Mouse (Mus musculus): ENCODE measurements around the gene Tulp2.

Tulp2 gene

DNA sequence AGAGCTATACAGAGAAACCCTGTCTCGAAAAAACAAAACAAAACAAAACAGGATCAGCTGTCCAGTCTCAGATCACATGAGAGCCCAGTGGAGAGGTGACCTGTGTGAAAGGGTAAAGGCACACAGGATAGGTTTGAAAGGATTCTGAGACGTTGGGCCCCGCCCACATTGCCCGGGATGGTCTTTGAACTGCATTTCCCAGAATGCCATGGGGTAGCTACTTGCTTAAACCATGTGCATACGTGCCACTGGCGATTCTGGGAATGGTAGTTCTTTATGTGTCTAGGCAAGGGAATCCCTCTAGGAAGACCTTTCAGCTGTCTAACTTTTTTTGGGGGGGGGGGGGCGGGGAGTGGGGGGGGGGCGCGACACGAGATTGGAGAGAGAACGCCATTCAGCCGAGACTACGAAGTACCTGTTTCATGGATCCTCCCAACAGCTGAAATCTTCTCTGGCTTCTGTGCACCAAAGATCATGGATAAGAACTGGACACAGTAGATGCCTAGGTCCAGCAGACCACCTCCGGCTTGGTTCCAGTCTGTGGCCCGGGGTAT, at the start of gene Tulp2:
TSS of gene Tulp2 (plus strand) at position 504 of the 554 bp plus-strand sequence.
- DNase-seq (ENCODE audit: low spot score in 2 of 2) = peak; percentile 60 to 71

DNA sequence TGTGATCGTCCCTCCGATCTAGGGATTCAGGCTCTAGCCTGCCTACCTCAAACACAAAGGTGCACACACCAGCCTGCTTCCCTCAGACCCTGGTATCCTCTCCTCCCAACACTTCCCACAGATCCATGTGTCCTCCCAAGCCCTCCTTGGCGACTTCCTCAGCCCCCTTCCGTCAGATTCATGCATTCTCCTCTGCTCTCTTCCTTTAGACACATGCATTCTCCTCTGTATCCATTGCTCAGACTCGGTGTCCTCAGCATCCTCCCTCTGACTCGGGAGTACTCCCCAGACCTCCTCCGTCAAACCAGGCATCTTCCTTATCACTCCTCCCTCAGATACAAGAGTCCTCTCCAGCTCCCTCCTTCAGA, 47.9 kb upstream of the Tulp2 start:
- DNase-seq (ENCODE audit: low spot score in 2 of 2) = no peak

DNA sequence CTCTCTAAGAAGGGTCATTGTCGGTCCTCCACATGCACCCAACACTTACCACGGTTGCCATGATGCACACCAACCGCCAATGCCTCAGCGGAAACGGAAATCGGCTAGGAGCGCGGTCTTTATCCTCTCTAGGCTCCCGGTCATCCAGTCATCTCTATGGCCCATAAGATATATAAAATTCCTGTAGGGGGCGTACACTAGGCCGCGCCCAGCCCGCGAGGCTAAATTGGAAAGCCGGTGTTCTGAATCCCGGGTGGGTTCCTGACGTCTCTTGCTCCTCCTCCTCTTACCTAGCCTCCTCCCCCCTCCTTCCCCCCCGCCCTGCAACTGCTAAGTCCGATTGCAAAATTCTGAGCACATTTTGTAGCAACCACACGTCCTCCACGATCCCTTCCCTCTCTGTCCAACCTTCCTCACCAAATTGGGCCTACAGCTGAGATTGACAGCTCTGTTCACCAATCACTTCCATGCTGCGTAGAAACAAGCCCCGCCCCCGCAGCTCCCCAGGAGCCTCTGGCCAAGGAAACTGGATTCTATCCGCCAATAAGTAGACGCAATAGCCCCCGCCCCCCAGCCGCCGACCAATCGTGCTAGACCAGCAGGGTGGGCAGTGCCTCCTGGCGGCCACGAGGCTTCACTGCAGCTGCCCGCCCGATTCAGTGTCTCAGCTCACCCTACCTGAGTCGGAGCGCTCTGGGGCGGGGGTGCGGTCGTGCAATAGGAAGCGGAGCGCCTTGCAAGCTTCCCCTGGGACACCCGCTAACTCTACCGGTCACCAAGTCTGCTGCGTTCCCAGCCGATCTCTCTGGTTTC, 47.3 kb upstream of the Tulp2 start, which contains the start of gene Gys1:
TSS of gene Gys1 (plus strand) at position 642 of the 813 bp plus-strand sequence.
- peak; percentile 100 for DNase-seq (ENCODE audit: low spot score in 2 of 2)

DNA sequence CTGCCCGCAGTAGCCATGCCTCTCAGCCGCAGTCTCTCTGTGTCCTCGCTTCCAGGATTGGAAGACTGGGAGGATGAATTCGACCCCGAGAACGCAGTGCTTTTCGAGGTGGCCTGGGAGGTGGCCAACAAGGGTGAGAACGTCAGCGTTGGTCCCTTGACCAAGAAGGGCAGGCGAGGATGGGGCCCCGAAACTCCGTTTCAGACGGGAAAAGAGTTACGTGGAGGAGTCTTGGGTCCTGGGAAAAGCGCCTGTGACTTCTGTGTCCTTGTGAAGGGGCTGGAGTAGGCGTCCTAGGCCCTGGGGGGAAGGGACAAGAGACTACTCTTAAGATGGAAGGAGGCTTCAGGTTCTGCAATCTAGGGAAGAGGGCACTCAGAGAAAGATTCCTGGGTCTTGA, 46.6 kb upstream of the Tulp2 start:
- no peak for DNase-seq (ENCODE audit: low spot score in 2 of 2)

DNA sequence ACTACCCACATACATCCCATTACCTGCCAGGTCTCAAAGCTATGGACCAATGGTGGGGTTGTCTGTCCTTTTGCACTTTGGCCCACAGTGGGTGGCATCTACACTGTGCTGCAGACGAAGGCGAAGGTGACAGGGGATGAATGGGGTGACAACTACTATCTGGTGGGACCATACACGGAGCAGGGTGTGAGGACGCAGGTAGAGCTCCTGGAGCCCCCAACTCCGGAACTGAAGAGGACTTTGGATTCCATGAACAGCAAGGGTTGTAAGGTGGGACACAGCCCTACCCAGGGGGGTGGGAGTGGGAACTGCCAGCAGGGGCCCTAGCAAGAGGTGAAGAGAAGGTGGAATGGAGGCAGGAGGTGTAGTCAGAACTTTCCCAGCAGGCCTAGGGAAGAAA, 45.2 kb upstream of the Tulp2 start:
- DNase-seq (ENCODE audit: low spot score in 2 of 2) = no peak

DNA sequence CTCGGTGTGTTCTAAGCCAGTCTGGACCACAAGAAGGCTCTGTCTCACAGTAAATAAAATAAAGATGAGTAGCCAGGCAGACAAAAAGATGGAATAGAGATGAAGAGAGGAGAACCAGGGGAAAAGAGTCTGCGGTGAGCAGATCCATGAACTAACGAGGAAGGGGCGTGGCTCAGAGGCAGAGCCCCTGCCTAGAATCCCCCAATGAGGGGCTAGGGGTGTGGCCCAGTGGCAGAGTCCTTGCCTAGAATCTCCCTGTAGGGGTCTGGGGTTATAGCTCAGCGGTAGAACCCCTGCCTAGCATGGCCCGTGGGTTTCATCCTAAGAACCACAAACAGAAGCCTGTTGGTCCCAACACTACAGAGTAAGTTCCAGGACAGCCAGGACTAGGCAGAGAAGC, 44.6 kb upstream of the Tulp2 start:
- no peak for DNase-seq (ENCODE audit: low spot score in 2 of 2)

DNA sequence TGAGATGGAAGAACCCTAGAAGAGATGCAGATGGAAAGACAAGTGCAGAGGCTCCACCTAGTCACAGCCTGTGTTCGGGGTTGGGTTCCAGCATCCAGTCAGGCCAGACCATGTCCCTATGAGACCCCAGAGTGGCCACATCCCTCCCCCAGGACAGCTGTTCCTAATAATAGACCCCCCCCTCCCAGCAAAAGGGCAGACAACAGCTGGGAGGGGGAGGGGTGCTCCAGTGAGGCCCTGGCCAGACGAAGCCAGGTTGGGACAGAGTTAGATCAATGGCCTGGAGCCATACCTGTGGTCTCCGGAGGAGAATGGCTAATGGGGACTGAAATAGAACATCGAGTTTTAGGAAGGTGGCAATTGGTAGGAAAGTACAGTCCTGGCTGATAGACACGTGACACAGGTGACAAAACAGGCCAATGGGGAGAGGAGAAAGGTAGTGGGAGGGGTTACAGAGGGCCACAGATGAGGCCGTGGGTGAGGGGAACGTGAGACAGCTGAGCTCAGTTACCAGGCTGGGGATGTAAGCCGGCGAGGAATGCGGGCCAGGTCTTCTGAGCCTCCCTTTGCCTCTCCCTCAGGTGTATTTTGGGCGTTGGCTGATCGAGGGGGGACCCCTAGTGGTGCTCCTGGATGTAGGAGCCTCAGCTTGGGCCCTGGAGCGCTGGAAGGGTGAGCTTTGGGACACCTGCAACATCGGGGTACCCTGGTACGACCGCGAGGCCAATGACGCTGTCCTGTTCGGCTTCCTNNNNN, 44.0 kb upstream of the Tulp2 start, which contains the start of gene Ruvbl2:
TSS of gene Ruvbl2 (minus strand) at position 576 of the 756 bp plus-strand sequence.
- no peak for DNase-seq (ENCODE audit: low spot score in 2 of 2)

DNA sequence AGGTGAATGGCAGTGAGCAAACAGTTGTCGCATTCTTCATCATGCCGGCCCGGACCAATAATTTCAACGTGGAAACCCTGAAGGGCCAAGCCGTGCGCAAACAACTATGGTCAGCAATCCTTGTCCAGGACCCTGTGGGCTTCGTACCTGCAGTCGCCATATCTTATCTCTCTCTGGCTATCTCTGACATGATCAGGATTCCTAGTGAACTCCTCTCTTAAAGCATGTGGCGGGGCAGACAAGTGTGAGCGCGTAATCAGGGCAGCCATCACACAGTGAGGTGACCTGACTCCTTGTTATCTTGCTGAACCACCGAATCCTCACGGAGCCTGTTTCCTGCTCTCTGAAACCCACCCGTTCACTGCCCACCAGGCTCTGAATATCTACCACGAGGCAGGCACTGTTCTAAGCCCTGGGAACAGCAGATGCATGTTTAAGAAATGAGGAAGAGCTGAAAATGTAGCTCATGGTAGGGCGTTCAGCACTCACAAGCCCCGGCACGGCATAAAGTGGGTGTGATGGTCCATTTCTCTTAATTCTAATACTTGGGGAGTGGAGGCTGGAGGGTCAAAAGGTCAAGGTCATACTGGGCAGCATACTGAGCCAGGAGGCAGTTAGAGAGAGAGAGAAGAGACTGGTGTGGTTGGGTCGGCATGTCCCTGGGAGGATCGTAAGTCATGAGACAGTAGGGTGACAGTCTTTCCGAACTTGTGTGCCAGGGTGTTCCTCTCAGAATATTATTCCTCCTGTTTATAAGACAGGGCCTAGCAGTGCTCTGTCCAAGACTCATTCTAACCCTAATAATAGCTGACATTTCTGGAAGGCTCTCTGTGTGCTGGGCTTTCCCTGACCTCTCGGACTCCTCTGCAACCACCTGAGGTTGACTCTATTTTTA, 37.9 kb upstream of the Tulp2 start:
- DNase-seq (ENCODE audit: low spot score in 2 of 2) = no peak

DNA sequence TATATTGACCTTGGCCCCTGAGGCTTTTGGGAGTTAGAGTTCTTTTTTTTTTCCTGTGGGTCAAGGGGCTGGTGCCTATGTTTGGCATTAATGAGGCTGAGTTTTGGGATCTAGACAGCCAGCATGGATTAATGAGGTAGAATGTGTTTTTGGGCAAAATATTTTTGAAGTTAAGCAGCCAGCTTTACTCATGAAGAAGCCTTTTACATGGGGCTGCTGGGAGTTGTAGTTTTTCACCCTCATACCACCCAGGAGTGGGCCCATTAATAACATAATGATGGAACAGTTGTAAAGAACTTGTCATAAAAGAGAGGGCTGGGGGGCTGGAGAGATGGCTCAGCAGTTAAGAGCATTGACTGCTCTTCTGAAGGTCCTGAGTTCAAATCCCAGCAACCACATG, 35.1 kb upstream of the Tulp2 start:
- DNase-seq (ENCODE audit: low spot score in 2 of 2) = no peak

DNA sequence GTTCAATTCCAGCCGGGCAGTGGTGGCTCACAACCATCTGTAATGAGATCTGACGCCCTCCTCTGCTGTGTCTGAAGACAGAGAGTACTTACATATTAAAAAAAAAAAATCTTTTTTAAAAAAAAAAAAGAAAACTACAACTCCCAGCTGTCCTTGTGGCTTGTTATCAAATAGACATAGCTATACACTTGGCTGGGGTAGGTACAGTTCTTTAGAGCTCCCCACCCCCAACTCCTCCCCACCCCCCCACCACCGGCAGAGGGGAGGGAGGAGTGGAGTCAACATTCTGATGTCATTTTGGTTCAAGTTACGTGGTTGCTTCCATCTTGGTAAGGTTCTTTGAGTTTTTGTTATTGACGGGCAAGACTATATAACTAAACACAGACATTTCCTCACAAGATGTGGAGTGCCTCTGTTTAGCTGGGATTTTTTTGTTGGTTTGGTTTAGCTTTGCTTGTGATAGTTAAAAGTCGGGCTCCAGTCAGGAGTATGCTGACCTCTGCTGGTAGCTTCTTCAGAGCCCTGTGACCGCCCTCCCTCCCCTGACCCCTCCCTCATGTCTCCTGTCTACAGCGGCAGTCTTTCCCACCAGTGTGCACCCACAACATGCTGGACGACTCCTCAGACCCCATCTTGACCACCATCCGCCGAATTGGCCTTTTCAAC, 34.2 kb upstream of the Tulp2 start:
- no peak for DNase-seq (ENCODE audit: low spot score in 2 of 2)

DNA sequence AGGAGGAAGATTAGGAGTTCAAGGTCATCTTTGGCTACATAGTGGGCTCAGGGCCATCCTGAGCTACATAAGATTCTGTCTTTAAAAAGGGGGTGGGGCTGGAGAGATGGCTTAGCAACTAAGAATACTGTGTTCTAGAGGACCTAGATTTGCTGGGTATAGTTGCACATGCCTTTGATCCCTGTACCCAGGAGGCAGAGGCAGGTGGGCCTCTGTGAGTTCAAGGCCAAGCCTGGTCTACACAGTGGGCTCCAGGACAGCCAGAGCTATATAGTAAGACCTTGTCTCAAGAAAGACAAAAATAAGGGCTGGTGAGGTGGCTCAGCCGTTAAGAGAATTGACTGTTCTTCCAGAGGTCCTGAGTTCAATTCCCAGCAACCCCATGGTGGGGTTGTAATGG, 31.7 kb upstream of the Tulp2 start:
- DNase-seq (ENCODE audit: low spot score in 2 of 2) = no peak

DNA sequence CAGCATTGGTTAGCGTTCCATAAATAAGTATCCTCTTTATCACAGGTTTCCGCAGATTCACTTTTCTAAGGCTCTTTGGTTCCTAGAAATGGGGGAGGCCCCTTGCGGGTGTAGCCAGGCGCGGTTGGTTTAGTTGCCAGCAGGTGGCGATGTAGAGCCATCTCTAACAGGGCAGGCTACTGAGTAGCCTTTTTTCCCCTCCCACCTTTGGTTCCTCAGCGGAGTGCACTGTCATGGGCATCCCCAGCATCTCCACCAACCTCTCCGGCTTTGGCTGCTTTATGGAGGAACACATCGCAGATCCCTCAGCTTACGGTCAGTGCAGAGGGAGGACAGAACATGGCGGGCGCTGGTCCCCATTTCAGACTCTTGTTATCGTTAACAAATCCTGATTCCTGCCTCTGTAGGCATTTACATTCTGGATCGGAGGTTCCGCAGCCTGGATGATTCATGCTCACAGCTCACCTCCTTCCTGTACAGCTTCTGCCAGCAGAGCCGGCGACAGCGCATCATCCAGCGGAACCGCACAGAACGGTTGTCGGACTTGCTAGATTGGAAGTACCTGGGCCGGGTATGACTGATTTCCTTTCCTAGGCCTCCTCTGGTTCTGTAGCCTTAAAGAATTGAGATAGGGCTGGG, 30.2 kb upstream of the Tulp2 start:
- DNase-seq (ENCODE audit: low spot score in 2 of 2) = peak; percentile 73 to 87

DNA sequence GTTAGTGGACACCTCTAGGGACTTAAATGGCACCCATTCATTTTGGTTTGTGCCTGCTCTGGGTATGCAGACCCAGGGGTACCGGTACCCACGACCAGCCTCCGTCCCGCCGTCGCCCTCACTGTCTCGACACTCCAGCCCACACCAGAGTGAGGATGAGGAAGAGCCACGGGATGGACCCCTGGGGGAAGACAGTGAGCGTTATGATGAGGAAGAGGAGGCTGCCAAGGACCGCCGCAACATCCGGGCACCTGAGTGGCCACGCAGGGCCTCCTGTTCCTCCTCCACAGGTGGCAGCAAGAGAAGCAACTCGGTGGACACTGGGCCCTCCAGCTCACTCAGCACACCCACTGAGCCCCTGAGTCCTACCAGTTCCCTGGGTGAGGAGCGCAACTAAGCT, 26.7 kb upstream of the Tulp2 start:
- no peak for DNase-seq (ENCODE audit: low spot score in 2 of 2)

DNA sequence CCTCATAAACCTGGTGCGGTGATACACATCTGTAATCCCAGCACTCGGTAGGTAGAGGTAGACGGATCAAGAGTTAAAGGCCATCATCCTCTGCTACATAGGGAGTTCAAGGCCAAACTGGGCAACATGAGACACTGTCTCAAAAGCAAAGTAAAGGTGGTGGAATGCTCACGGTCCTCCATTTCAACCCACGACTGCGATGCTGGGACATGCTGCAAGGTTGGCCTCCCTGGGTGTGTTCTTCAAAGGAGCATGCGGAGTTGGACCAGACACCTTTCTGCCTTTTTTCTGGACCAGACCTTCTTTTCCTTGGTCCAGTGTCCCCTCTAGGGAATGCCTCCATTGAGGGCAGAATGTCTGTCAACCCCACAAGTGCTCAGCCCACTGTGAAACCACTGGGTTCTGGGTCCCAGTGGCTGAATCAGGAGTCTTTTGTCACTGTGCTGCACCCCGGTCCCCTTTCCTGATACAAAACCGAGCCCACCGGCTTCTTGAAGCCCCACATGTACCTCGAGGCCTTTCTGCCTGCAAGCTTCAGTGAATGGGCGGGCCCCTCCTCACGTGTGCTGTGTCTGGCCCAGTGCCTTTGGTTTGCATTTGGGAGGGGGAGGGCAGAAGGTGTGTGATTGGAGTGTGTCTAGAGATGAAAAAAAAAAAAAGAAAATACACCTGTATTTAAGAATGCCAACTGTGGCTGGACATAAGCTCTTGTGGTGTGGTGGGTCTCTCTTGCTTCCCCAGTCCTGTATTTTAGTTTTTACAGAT, 25.6 kb upstream of the Tulp2 start:
- DNase-seq (ENCODE audit: low spot score in 2 of 2) = no peak

DNA sequence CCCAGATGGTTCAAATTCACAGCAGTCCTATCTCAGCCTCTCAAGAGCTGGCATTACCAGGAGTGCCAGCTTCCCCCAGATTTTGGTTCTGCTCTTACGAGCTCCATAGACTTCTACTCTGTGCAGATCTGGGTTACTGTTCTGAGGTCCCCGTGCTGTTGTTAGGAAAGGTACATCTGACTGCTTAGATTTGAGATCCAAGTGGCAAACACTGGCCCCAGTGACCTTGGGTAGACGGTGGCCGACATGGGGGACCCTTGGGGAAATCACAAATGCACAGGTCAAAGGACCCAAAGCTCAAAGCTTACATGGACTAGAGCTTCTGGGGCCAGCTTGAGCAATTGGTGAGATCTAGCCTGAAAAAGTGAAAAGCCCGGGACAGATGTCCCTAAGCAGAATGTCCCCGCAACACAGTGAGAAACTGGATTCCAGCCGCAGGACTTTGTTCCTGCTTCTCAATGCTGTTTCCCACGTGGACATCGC, 24.9 kb upstream of the Tulp2 start:
- DNase-seq (ENCODE audit: low spot score in 2 of 2) = no peak

DNA sequence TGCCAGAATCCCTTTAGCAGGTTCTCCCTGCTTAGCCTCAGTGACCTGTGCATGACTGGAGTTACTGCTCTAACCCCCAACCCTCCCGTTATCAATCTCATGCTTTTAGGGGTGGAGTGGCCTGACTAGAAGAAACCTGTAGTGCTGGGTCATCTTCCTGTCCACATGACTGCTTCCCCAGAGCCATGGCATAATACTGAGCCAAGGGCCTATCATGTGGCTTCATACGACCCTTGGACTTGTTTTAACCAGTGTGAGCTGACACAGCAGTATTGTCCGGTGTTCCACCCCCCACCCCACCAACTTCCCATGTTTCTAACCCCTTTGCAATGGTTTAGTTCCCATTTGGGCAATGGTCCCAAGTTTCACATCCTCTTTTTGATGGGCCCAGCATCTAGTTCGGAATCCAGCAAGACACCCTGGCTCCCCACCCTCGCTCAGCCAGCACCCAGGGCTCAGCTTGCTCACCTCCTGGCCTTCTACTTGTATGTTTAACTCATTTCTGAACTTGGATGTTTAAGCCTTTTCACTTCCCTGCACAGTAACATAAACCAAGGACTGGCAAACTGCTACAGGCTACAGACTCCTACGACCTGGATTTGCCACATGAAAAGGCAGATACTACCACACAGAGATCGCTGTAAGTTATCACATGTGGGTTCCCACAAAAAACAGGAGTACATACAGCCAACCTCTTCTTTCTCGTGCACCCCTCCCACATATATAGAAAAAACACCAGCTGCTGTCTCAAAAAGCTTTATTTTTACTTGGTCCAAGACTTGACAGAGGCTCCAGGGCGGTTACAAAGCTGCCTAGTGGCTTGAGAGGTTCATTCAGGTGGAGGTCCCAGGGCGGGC, 24.2 kb upstream of the Tulp2 start:
- no peak for DNase-seq (ENCODE audit: low spot score in 2 of 2)

DNA sequence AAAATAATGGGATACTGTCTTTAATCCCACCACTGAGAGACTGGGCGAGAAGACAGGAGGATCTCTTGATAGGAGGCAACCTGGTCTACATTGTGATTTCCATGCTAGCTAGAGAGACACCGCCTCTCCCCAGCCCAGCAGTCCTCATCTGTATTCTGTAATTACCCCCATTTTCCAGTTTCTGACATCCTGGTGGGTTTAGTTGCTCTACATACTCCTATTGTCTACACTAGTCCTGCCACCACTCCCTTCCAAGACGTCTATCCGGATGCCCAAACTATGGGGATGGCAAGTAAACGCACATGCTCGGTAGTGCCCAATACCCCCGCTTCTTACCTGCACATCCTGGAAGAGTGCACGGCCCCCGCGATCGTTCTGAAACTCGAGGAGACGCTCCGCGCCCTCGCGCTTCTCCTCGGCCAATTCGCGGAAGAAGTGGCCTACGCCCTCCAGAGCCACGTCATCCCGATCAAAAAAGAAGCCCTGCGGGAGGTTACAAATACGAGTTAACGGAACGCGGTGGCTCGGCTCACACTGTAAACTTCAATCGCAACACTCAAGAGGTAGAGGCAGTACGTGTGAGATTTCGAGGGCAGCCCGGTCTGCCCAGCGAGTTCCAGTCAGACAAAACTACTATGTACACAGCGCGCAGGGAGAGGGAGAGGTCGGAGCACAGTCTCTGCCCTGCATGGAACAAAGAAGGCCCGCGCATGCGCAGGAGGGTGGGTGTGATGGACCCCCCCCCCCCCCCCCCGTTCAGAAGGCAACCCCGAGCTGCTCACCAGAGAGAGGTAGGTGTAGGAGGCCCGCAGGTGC, 22.7 kb upstream of the Tulp2 start:
- peak; percentile 76 to 89 for DNase-seq (ENCODE audit: low spot score in 2 of 2)

DNA sequence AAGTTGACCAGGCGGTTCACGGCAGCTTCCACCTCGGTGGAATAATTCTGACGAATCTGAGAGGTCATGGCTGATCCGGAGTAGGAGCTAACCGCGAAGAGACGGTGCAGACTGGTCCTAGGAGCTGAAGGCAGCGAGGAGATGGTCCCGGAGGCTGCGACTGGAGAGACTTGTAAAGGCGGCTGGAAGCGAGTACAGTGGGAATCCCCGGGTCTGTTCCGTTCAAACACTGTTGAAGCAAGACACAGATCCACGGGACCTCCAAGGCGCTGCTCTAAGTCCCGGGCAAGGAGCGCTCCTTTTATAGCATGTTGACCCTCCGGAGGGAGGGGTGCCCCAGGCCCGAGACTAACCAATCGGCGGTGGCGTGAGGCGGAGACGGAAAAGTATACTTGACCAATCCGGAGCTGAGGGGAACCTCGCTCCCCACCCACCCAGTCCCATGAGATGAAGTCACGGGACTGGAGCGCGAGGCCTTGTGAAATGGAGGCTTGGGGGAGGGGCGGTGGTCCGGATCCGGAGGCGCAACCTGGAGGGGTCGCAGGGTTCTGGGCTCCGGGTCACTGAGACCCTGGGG, 22.0 kb upstream of the Tulp2 start, which contains the start of gene Ftl1:
TSS of gene Ftl1 (minus strand) at position 321 of the 577 bp plus-strand sequence.
- peak; percentile 96 to 98 for DNase-seq (ENCODE audit: low spot score in 2 of 2)
